Mouse (Mus musculus) heart, embryonic 13.5 days (tissue): ENCODE measurements around the gene Gm48552. TPM values are rescaled to one million over a fixed set of nuclear protein-coding genes. Genes with fewer than 3 reads are reported as not detected.

ENCODE experiments used
- ATAC-seq: fragments of 200-750 bp; cut with Nextera tagmentation; 2 replicates; pipeline ENCODE4 v1.8.0; 2017; ENCODE audit warnings: moderate TSS enrichment; ENCODE audit not compliant: insufficient number of reproducible peaks, low FRiP score, low TSS enrichment; ENCODE audit errors: extremely low read depth
- H3K27ac ChIP-seq: fragments of 300-500 bp; sonication (generic); replicated peaks from 2 replicates; pipeline ENCODE4 v1.5.1; 2015; ENCODE audit warnings: moderate library complexity, mild to moderate bottlenecking, inconsistent platforms
- H3K27me3 ChIP-seq: fragments of 300-500 bp; sonication (generic); replicated peaks from 2 replicates; pipeline ENCODE4 v1.6.1; 2015; ENCODE audit warnings: mild to moderate bottlenecking, inconsistent platforms
- H3K36me3 ChIP-seq: fragments of 300-500 bp; sonication (generic); 2 replicates; pipeline ENCODE4 v1.6.1; 2015; ENCODE audit warnings: mild to moderate bottlenecking, inconsistent platforms
- H3K4me1 ChIP-seq: fragments of 300-500 bp; sonication (generic); 2 replicates; pipeline ENCODE4 v1.6.1; 2015; ENCODE audit warnings: inconsistent platforms
- H3K4me2 ChIP-seq: fragments of 300-500 bp; sonication (generic); 2 replicates; pipeline ENCODE4 v1.6.1; 2015; ENCODE audit warnings: inconsistent platforms, mild to moderate bottlenecking, moderate library complexity
- H3K4me3 ChIP-seq: fragments of 300-500 bp; sonication (generic); 2 replicates; pipeline ENCODE4 v1.5.1; 2015; ENCODE audit warnings: moderate library complexity, mild to moderate bottlenecking, inconsistent platforms
- H3K9ac ChIP-seq: fragments of 300-500 bp; sonication (generic); 2 replicates; pipeline ENCODE4 v1.6.1; 2015; ENCODE audit warnings: inconsistent platforms, mild to moderate bottlenecking, moderate library complexity
- H3K9me3 ChIP-seq: fragments of 300-500 bp; sonication (generic); 2 replicates; pipeline ENCODE4 v1.6.1; 2016; ENCODE audit warnings: inconsistent platforms
- WGBS: fragments of 180-500 bp; shearing (Covaris S2); methylation state at CpG from one replicate; pipeline ENCODE4 v1.1.7; 2015; ENCODE audit warnings: mixed read lengths; 5-methylcytosine and 5-hydroxymethylcytosine counted together
- polyA plus RNA-seq: library from polyadenylated mRNA; unstranded; fragments of >200 nt; fragmentation: Nextera tagmentation; extraction: Ambion mirVana; gene quantifications from 2 replicates; pipeline ENCODE4 v1.2.1, GENCODE M21; 2015

Gene Gm48552
- polyA plus RNA-seq, 1 experiment from 2014 or later = 0.82 TPM

DNA sequence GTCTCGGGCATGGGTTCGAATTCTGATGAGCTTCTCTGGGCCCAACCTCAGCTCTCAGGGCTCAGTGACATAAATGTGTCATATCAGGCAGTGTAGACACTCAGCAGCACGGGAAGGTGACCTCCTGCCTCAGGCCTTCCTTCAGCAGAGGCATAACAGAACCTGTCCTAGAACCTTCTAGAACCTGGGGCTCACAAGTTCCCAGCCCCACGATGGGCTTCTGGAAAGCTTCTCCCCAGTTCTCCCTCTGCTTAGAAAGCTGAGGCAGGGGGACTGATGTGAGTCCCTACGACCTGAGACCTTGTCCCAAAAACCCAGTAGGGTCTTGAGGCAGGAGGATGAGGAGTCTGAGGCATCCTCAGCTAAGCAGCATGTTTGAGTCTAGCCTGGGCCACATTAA lies 26.3 kb downstream of the Gm48552 start:
- Histone ChIP-seq H3K9me3 (no peaks in the 10 kb centered on the region), H3K4me3 (no peak overlapping the region), H3K4me2 (no peak overlapping the region), H3K27ac (no peak overlapping the region; the same call in 1 of the 2 replicates), H3K4me1 (peaks cover 94% of the 10 kb centered on the region), H3K27me3 (no peaks in the 10 kb centered on the region), H3K36me3 (peaks cover 36% of the 10 kb centered on the region), H3K9ac (peak overlapping the region; percentile 71; the same call in 1 of the 2 replicates)
- WGBS = 81% methylated on average over 5 of the region's 5 CpGs
- no peak for ATAC-seq

DNA sequence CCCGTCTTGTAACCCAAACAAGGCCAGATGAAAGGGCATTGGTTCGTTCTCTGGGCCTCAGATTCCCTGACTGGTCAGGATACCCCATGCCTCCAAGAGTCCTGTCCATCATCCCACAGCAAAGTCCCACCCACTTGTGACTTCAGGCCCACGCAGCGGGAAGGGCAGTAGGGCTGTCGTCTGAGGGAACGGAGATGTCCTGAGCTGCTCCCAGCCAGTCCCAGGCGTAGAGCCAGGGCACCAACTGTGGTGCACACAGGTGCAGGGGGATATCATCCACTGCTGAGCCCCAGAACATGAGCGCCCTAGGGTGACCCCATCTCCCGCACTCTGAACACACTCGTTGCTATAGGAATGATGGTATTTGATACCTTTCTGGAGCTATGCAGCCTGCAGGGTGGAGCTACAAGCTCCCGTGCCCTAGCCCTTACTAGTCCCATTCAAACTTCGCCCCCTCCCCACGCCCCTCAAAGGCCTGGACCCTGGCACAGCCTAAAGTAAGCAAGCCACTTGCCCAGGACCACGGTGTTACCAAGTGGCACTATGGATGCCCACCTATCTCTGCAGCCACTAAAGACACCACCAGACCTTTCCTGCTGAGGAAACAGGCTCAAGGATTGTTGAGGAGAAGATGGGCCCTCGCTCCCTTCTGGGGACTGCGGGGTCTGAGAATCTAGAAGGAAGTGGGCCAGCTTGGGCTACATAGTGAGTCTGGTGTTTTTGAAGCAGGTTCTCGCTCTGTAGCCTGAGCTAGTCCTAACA lies 26.9 kb downstream of the Gm48552 start:
- ATAC-seq = no peak
- Histone ChIP-seq H3K27me3 (no peaks in the 10 kb centered on the region), H3K4me3 (no peak overlapping the region), H3K4me1 (peaks cover 88% of the 10 kb centered on the region), H3K9me3 (no peaks in the 10 kb centered on the region), H3K27ac (peak overlapping the region; percentile 61; the same call in 1 of the 2 replicates), H3K36me3 (peaks cover 42% of the 10 kb centered on the region), H3K4me2 (no peak overlapping the region), H3K9ac (peak overlapping the region; percentile 71)
- 67% methylated on average over 17 of the region's 17 CpGs for WGBS

DNA sequence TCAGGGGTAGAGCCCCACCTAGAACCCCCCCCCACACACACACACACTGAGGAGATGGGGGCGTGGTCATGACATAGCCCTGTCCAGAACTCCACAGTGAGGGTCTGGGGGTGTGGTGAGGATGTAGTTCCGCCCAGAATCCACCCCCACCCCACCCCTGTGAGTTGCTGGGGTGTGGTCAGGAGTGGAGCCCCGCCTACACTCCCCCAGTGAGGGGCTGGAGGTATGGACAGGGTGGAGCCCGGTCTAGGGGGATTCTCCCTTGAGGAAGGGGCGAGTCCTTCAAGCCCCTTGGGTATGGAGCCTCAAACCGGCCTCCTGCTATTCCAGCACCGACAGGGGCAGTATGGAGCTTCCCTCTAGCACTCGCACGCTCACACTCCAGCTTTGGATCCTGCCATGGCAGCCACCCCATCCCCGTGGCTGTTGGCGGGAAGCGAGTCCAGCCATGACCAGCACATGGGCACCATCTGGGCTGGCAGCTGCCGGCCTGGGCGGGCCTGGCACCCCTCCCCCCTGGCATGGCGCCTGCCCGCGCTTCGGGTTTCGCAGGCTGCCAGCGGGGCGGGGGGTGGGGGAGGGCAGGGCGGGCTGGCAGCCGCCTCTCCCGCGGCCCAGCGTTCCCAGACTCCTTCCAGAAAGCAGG lies 27.9 kb downstream of the Gm48552 start:
- H3K9ac ChIP-seq = peak overlapping the region; percentile 82
- H3K27me3 ChIP-seq = no peaks in the 10 kb centered on the region
- peaks cover 42% of the 10 kb centered on the region for H3K36me3 ChIP-seq
- peak overlapping the region; percentile 75 for H3K4me2 ChIP-seq
- 2% methylated on average over 26 of the region's 26 CpGs for WGBS
- peak overlapping the region; percentile 45 for H3K4me3 ChIP-seq
- H3K9me3 ChIP-seq = no peaks in the 10 kb centered on the region
- H3K4me1 ChIP-seq = peaks cover 80% of the 10 kb centered on the region
- ATAC-seq = peak; percentile 17
- H3K27ac ChIP-seq = peak overlapping the region; percentile 61

DNA sequence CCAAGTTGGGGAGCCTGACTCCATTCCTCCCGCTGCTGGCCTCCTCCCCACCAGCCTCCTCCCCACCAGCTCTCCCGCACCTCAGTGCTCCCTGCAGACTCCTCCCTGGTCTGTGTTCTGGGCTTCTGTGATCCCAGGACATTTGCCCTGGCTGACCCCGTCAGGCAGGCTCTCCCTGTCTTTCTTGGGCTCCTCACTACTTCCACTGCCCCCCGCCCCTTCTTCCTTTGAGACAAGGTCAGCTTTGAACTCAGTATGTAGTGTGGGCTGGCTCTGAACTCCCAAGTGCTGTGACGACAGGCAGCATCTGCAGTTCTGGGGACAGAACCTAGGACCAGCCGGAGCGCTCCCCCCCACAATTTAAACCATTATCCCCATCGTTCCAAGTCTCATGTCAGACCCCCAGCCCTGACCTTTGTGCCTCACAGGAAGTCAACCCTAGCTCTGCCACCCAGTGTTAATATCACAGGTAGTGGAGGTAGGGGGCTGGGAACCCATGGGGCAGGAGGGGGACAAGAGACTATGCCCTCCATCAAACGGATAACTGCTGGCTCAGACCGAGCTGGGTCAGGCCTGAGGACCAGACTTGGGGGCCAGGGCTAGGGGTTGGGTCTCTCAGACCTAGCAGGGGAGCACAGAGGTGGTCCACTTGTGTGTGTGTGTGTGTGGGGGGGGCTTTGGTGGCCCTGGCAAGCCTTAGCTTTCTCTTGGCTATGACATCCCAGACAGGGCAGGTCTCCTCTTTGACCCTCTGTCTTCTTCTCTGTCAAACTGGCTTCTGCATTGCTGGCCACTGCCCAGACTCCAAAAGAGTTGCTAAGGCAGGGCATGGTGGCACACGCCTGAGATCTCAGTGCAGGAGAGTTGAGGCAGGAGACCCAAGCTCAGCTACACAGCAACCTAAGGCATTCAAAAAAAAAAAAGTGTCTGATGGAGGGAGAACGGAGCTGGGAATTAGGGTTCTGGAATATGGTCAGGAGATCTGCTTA lies 28.7 kb downstream of the Gm48552 start:
- no peaks in the 10 kb centered on the region for H3K9me3 ChIP-seq
- peak overlapping the region; percentile 82 for H3K9ac ChIP-seq
- 49% methylated on average over 12 of the region's 12 CpGs for WGBS
- peak overlapping the region; percentile 45 for H3K4me3 ChIP-seq
- peaks cover 41% of the 10 kb centered on the region for H3K36me3 ChIP-seq
- H3K4me1 ChIP-seq = peaks cover 79% of the 10 kb centered on the region
- ATAC-seq = no peak
- H3K27ac ChIP-seq = peak overlapping the region; percentile 61
- H3K27me3 ChIP-seq = no peaks in the 10 kb centered on the region
- H3K4me2 ChIP-seq = peak overlapping the region; percentile 75

DNA sequence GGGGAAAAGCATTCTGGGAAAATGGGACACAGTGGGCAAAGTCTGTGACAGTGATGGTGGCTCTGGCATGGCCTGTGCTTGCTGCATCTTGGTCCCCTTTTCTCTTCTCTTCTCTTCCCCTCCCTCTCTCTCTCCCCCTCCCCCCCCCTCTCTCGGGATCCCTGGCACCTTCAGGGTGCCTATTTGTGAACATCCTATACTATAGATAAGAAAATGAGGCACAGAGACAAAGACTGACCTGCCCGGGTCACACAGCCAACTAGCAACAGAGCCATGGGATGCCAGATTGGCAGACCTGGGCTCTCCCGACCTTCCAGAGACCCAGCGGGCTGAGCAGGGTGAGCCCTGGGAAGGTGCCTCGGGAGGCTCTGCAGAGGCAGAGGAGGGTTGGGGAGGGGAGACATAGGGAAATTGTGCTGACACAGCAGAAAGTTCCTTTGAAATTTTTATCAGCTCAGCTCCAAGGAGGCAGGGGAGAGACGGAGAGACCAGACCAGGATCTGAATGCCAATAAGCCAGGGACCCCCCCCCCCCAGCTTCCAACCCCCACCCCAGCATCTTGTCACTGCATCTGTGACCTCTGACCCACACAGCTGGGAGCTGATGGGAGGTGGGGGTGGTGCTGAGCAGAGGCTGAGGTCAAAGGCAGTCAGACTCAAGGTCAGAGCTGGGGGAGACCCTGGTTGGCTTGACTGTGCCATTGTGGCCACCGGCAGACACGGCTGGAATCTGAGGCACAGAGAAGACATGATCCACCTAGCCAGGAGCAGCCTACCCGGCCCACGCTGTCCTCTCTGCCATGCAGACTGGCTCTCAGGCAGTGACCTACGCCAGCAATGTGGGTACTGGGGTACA lies 29.6 kb downstream of the Gm48552 start:
- Histone ChIP-seq H3K4me2 (no peak overlapping the region), H3K27ac (no peak overlapping the region), H3K27me3 (no peaks in the 10 kb centered on the region), H3K4me1 (peaks cover 70% of the 10 kb centered on the region), H3K9me3 (no peaks in the 10 kb centered on the region), H3K4me3 (no peak overlapping the region), H3K9ac (peak overlapping the region; percentile 63), H3K36me3 (peaks cover 32% of the 10 kb centered on the region)
- 47% methylated on average over 11 of the region's 11 CpGs for WGBS
- ATAC-seq = no peak

DNA sequence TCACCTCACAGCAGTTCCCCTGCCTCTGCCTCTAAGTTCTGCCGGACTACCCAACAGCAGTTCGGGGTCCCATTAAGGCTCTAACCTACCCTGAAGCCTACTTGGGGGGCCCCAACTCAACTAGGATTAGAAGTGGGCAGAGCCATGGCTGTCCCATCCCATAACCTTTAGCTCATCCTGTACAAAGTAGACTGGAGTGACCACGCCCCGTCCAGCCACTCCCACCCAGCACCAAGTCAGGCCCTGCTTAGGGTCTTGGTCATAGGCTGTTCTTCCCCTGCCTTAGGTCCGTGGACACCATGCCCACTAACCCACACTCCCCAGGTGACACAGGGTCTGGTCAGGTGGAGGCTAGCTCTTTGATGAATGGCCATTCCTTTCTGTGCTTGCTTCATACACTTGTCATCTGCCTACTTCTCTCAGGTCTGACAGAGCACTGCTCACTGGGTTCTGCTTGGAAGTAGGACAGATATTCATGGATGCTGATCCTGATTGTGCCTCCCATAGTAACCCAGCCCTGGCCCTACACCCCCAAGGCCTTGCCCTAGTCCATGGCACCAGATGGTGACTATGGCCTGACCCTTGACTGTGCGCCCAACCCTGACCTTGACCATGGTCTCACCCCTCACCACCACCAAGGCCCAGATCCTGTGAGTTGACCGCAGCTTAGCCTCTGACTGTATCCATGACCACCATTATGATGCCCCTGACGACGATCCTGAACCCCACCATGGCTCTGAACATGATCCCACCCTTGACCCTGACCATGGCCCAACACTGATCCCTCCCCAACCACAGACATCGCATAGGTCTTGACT lies 30.5 kb downstream of the Gm48552 start:
- peak overlapping the region; percentile 63; the same call in 1 of the 2 replicates for H3K9ac ChIP-seq
- no peak overlapping the region for H3K4me3 ChIP-seq
- no peaks in the 10 kb centered on the region for H3K27me3 ChIP-seq
- H3K4me2 ChIP-seq = no peak overlapping the region
- WGBS = 89% methylated on average over 10 of the region's 10 CpGs
- ATAC-seq = no peak
- no peak overlapping the region for H3K27ac ChIP-seq
- H3K9me3 ChIP-seq = no peaks in the 10 kb centered on the region
- H3K36me3 ChIP-seq = peaks cover 32% of the 10 kb centered on the region
- H3K4me1 ChIP-seq = peaks cover 70% of the 10 kb centered on the region

DNA sequence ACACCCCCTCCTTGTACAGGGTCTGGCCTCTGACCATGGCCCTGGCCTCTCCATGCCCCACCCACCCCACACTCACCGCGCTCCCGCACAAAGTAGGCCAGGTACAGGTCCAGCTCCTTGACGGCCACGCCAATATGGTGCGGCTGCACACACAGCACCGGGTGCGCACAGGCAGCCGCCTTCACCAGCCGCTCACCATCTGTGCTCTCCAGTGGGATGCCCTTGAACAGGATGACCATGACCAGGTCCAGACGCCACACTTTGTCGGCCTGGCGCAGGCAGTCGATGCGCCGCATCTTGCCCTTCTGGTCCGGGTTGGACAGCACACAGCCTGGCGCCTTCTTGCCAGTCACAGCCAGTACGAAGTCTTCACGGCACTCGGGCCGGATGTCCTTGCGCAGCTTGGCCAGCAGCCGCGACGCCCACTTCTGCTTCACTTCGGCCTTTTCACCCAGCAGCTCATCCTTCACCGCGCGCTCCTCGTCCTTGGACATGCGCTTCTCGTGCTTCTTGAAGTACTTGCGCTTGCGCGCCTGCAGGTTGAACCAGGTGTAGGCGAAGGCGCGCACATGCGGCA lies 31.5 kb downstream of the Gm48552 start:
- ATAC-seq = no peak
- 82% methylated on average over 40 of the region's 40 CpGs for WGBS
- Histone ChIP-seq H3K36me3 (peaks cover 31% of the 10 kb centered on the region), H3K4me3 (no peak overlapping the region), H3K4me1 (peaks cover 70% of the 10 kb centered on the region), H3K27me3 (peaks cover 2% of the 10 kb centered on the region; the same call in 1 of the 2 replicates), H3K9ac (no peak overlapping the region), H3K4me2 (no peak overlapping the region), H3K9me3 (no peaks in the 10 kb centered on the region), H3K27ac (no peak overlapping the region)

DNA sequence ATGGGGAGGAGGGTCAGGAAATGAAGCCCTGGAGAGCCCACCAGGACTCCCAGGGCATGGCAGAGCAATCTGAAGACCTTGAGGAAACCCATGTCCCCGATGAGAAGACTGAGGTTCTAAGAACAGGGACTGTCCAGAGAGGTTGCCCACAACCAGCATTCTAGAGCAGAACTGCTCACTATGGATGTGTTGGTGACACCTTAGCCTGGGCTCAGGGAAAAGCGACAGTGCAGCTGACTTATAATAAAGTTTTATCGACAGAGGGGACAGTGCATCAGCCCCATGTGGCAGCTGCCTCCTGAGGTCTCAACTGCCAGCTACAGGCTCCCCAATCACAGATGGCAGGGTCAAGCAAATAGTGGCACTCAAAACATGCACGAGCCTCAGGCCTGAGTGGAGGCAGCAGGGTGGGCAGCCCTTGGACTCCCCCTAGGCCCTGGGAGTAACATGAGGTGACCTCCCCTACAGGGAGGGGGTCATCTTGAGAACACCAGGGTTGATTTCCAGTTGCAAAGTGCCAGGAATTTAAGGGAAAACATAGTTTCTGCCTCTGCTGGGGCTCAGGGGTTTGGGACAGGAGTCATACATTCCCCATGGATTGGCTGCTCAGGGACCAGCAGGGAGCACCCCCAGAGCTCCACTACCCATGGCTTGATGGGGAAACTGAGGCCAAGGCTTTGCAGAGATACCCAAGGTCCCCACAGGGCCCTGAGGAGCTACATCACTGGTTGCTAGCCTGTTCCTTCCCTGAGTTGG lies 32.4 kb downstream of the Gm48552 start:
- Histone ChIP-seq H3K4me2 (no peak overlapping the region), H3K27me3 (peaks cover 8% of the 10 kb centered on the region; the same call in 1 of the 2 replicates), H3K27ac (no peak overlapping the region), H3K9me3 (no peaks in the 10 kb centered on the region), H3K4me3 (no peak overlapping the region), H3K4me1 (peaks cover 68% of the 10 kb centered on the region), H3K9ac (no peak overlapping the region), H3K36me3 (peaks cover 23% of the 10 kb centered on the region)
- no peak for ATAC-seq
- 67% methylated on average over 4 of the region's 4 CpGs for WGBS

DNA sequence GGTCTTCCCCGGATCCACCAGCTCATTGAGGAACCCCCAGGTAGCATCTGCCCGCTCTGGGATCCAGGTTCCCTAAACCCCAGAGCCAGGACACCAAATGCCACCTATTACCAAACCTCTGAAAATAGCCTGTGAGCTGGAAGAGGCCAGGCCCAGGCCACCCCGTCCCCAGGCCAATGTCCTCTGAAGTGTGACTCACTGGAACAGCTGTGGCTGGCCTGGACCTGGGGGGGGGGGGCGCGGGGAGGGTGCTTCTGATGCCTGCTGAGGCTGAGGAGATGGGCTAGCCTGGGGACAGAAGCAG lies 32.9 kb downstream of the Gm48552 start:
- no peak overlapping the region for H3K9ac ChIP-seq
- H3K36me3 ChIP-seq = peaks cover 23% of the 10 kb centered on the region
- WGBS = 76% methylated on average over 5 of the region's 5 CpGs
- no peak overlapping the region for H3K4me3 ChIP-seq
- no peak overlapping the region for H3K4me2 ChIP-seq
- H3K27ac ChIP-seq = no peak overlapping the region
- H3K27me3 ChIP-seq = peaks cover 8% of the 10 kb centered on the region; the same call in 1 of the 2 replicates
- peaks cover 66% of the 10 kb centered on the region for H3K4me1 ChIP-seq
- no peak for ATAC-seq
- no peaks in the 10 kb centered on the region for H3K9me3 ChIP-seq
